Mouse (Mus musculus): Measurements from ENCODE around the gene Washc4. TPM values are rescaled to one million over a fixed set of nuclear protein-coding genes. Genes with fewer than 3 reads are reported as not detected.

The Washc4 gene
- polyA plus RNA-seq, 1 experiment from 2014 or later, result 36.5 TPM

DNA sequence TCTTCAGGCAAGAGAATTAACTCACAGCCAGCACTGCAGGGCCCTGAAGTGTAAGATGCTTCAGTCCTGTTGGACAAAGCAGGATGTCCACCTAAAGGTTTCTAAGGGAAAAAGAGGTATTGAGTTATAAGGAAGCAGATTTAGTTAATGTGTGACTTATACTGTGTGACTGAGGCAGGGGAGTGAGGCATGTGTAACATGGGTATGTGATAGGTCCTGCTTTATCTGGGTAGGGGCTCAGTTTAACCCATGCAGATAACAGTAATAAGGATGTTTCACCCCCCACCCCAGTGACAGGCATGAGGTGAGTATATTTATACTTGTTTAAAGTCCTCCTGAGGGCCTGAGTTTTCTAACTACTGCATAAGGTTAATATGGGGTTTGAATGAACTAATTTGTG lies 19.5 kb downstream of the Washc4 start:
- DNase-seq (ENCODE audit: low spot score) (no peak), ATAC-seq (replicated peaks; ENCODE audit: low FRiP score) (no peak)
- H3K36me3 ChIP-seq (ENCODE audit: control insufficient read depth, insufficient read depth, low read length), result peaks cover under 1% of the 10 kb centered on the region; the same call in 1 of the 2 replicates
- no peak overlapping the region for H3K4me2 ChIP-seq (ENCODE audit: low read depth, low read length, severe bottlenecking)
- H3K9ac ChIP-seq (ENCODE audit: low read length), result no peak overlapping the region
- no peak overlapping the region for H3K4me3 ChIP-seq (ENCODE audit: low read depth, low read length)
- no peaks in the 10 kb centered on the region for H3K27me3 ChIP-seq (ENCODE audit: control insufficient read depth, insufficient read depth, low read length)
- no peak overlapping the region for H3K27ac ChIP-seq (ENCODE audit: low read depth, low read length)
- H3K9me3 ChIP-seq (ENCODE audit: control insufficient read depth, low read length), result no peaks in the 10 kb centered on the region
- no peaks in the 10 kb centered on the region for H3K4me1 ChIP-seq (replicated peaks; ENCODE audit: control insufficient read depth, insufficient read depth, low read length)

DNA sequence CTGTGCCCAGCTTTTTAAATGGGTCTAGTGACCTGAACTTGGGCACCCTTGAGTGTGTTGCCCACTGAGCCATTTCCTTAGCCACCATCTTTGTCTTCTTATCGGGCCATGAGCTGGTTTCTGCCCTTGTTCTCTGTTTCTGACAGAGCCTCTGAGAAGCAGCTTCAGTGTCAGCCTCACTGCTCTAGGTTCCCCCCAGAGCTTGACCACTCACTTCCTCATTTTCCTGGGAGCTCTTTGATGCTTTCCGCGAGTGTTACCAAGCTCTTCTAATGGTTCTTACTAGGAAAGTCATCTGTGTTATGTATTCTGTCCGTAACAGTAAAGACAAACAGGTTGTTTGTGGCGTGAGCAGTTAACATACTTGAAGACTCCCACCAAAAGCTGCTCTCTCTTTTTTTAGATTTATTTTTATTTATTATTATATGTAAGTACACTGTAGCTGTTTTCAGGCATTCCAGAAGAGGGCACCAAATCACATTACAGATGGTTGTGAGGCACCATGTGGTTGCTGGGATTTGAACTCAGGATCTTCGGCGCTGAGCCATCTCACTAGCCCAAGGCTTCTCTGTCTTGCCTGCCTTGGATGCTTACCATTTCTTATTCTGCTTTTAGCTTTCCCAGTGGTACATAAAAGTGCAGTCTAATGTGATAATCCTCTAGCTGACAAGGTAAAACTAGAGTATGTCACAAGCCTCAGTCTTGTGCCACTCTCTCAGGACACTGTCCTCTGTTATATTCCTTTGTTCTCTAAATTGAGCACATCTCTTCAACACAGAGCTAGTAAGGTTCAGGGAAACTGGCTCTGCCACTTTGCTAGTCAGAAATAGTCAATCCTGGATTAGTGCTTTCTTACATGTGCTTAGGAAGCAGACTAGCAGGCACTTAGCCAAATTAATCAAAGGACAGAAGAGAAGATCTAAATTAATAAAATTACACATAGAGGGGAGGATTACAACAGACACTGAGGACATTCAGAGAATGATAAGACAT lies 22.2 kb downstream of the Washc4 start:
- Histone ChIP-seq H3K4me1 (replicated peaks; ENCODE audit: control insufficient read depth, insufficient read depth, low read length) (no peaks in the 10 kb centered on the region), H3K4me3 (ENCODE audit: low read depth, low read length) (no peak overlapping the region), H3K27me3 (ENCODE audit: control insufficient read depth, insufficient read depth, low read length) (no peaks in the 10 kb centered on the region), H3K9me3 (ENCODE audit: control insufficient read depth, low read length) (no peaks in the 10 kb centered on the region), H3K4me2 (ENCODE audit: low read depth, low read length, severe bottlenecking) (no peak overlapping the region), H3K9ac (ENCODE audit: low read length) (no peak overlapping the region), H3K36me3 (ENCODE audit: control insufficient read depth, insufficient read depth, low read length) (no peaks in the 10 kb centered on the region; the same call in 1 of the 2 replicates), H3K27ac (ENCODE audit: low read depth, low read length) (no peak overlapping the region)
- DNase-seq (ENCODE audit: low spot score), result no peak
- no peak for ATAC-seq (replicated peaks; ENCODE audit: low FRiP score)
- 95% methylated on average over 7 of the region's 7 CpGs for WGBS

- H3K36me3 ChIP-seq (ENCODE audit: control insufficient read depth, insufficient read depth, low read length), result peaks cover 18% of the 10 kb centered on the region; the same call in 1 of the 2 replicates
- 87% methylated on average over 6 of the region's 6 CpGs for WGBS
Measured at GRCm38 (mm10) chr10:83590801-83591200, 47.2 kb downstream of the Washc4 start.

GRCm38 (mm10) chr10:83592616-83593015 lies 49.1 kb downstream of the Washc4 start:
- H3K9me3 ChIP-seq (ENCODE audit: control insufficient read depth, low read length), result no peaks in the 10 kb centered on the region
- no peak for ATAC-seq (replicated peaks; ENCODE audit: low FRiP score)
- H3K27ac ChIP-seq (ENCODE audit: low read depth, low read length), result no peak overlapping the region
- H3K36me3 ChIP-seq (ENCODE audit: control insufficient read depth, insufficient read depth, low read length), result peaks cover 13% of the 10 kb centered on the region; the same call in 1 of the 2 replicates
- H3K27me3 ChIP-seq (ENCODE audit: control insufficient read depth, insufficient read depth, low read length), result no peaks in the 10 kb centered on the region
- 90% methylated on average over 7 of the region's 7 CpGs for WGBS
- no peak overlapping the region for H3K9ac ChIP-seq (ENCODE audit: low read length)
- H3K4me3 ChIP-seq (ENCODE audit: low read depth, low read length), result no peak overlapping the region
- DNase-seq (ENCODE audit: low spot score), result no peak
- H3K4me2 ChIP-seq (ENCODE audit: low read depth, low read length, severe bottlenecking), result no peak overlapping the region
- H3K4me1 ChIP-seq (replicated peaks; ENCODE audit: control insufficient read depth, insufficient read depth, low read length), result no peaks in the 10 kb centered on the region

More at GRCm38 (mm10) chr10:83590801-83591200, 47.2 kb downstream of the Washc4 start:
- DNase-seq (ENCODE audit: low spot score), result no peak
- no peaks in the 10 kb centered on the region for H3K4me1 ChIP-seq (replicated peaks; ENCODE audit: control insufficient read depth, insufficient read depth, low read length)
- H3K27ac ChIP-seq (ENCODE audit: low read depth, low read length), result no peak overlapping the region
- no peak overlapping the region for H3K9ac ChIP-seq (ENCODE audit: low read length)
- no peaks in the 10 kb centered on the region for H3K27me3 ChIP-seq (ENCODE audit: control insufficient read depth, insufficient read depth, low read length)
- no peak overlapping the region for H3K4me2 ChIP-seq (ENCODE audit: low read depth, low read length, severe bottlenecking)
- no peak overlapping the region for H3K4me3 ChIP-seq (ENCODE audit: low read depth, low read length)
- H3K9me3 ChIP-seq (ENCODE audit: control insufficient read depth, low read length), result no peaks in the 10 kb centered on the region
- no peak for ATAC-seq (replicated peaks; ENCODE audit: low FRiP score)

GRCm38 (mm10) chr10:83594526-83594925 lies 51.0 kb downstream of the Washc4 start:
- Histone ChIP-seq H3K4me1 (replicated peaks; ENCODE audit: control insufficient read depth, insufficient read depth, low read length) (no peaks in the 10 kb centered on the region), H3K4me2 (ENCODE audit: low read depth, low read length, severe bottlenecking) (no peak overlapping the region), H3K9ac (ENCODE audit: low read length) (no peak overlapping the region), H3K36me3 (ENCODE audit: control insufficient read depth, insufficient read depth, low read length) (peaks cover 12% of the 10 kb centered on the region; the same call in 1 of the 2 replicates), H3K27me3 (ENCODE audit: control insufficient read depth, insufficient read depth, low read length) (no peaks in the 10 kb centered on the region), H3K9me3 (ENCODE audit: control insufficient read depth, low read length) (no peaks in the 10 kb centered on the region), H3K4me3 (ENCODE audit: low read depth, low read length) (no peak overlapping the region), H3K27ac (ENCODE audit: low read depth, low read length) (no peak overlapping the region)
- no peak for DNase-seq (ENCODE audit: low spot score)
- 91% methylated on average over 5 of the region's 5 CpGs for WGBS
- no peak for ATAC-seq (replicated peaks; ENCODE audit: low FRiP score)

GRCm38 (mm10) chr10:83600650-83601049 lies 57.1 kb downstream of the Washc4 start:
- 92% methylated on average over 11 of the region's 11 CpGs for WGBS
- H3K9me3 ChIP-seq (ENCODE audit: control insufficient read depth, low read length), result no peaks in the 10 kb centered on the region
- no peak for ATAC-seq (replicated peaks; ENCODE audit: low FRiP score)
- H3K27ac ChIP-seq (ENCODE audit: low read depth, low read length), result no peak overlapping the region
- no peak for DNase-seq (ENCODE audit: low spot score)
- H3K4me2 ChIP-seq (ENCODE audit: low read depth, low read length, severe bottlenecking), result no peak overlapping the region
- H3K4me3 ChIP-seq (ENCODE audit: low read depth, low read length), result no peak overlapping the region
- no peaks in the 10 kb centered on the region for H3K4me1 ChIP-seq (replicated peaks; ENCODE audit: control insufficient read depth, insufficient read depth, low read length)
- H3K27me3 ChIP-seq (ENCODE audit: control insufficient read depth, insufficient read depth, low read length), result no peaks in the 10 kb centered on the region
- no peak overlapping the region for H3K9ac ChIP-seq (ENCODE audit: low read length)
- H3K36me3 ChIP-seq (ENCODE audit: control insufficient read depth, insufficient read depth, low read length), result no peaks in the 10 kb centered on the region; the same call in 1 of the 2 replicates

DNA sequence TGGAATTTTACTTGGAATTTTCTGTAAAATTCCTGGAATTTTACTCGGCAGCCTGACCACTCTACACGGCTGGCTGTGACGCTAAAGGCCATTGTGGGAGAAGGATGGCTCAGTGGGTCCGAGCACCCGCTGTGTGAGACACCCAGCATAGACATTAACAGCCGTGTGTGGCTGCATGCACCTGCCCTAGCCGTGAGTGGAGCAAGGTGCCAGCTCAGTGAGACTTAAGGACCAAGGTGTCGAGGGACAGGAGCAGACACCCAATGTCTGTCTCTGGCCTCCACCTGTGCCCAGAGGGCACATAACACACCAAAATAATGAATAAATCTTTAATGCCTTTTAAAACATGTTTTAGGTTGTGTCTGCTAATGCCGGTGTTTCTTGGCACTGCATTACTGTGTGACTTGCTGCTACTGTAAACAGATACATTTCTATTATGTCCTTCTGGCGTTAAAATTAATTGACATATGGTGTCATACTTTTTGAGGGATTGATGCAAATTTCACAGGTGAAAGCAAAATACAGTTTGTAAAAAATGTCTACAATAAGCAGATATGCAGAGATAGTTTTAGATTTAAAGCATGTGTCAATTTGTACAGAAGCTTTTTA lies 60.5 kb downstream of the Washc4 start:
- Histone ChIP-seq H3K4me3 (ENCODE audit: low read depth, low read length) (no peak overlapping the region), H3K4me2 (ENCODE audit: low read depth, low read length, severe bottlenecking) (no peak overlapping the region), H3K27me3 (ENCODE audit: control insufficient read depth, insufficient read depth, low read length) (no peaks in the 10 kb centered on the region), H3K27ac (ENCODE audit: low read depth, low read length) (no peak overlapping the region), H3K4me1 (replicated peaks; ENCODE audit: control insufficient read depth, insufficient read depth, low read length) (no peaks in the 10 kb centered on the region), H3K9me3 (ENCODE audit: control insufficient read depth, low read length) (no peaks in the 10 kb centered on the region), H3K9ac (ENCODE audit: low read length) (no peak overlapping the region), H3K36me3 (ENCODE audit: control insufficient read depth, insufficient read depth, low read length) (no peaks in the 10 kb centered on the region; the same call in 1 of the 2 replicates)
- DNase-seq (ENCODE audit: low spot score) (no peak), ATAC-seq (replicated peaks; ENCODE audit: low FRiP score) (no peak)
- WGBS, result 97% methylated on average over 10 of the region's 10 CpGs

DNA sequence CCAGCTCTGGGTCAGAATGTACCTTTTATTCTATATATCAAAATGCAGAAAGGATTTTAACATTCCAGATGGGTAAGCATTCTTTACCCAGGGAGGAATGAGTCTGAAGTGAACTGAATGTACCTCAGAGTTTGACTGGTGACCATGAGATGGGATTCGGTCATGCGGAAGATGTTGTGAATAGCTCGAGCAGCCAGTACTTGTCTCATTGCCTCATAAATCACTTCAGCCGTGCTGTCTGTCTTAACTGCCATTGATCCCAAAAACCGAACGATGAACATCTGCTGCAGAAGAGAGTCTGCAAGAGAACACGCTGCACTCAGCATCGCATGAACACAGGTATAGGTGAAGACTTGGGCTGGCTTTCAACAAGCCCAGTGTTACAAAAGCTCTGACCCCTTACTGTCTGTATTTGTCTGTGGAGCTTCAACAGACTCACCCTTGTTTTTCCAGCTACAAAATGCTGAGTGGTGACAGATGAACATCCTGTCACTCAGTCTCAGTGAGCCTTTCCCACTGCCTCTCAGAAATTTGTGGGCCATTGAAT lies 62.2 kb downstream of the Washc4 start:
- 56% methylated on average over 8 of the region's 8 CpGs for WGBS
- Histone ChIP-seq H3K36me3 (ENCODE audit: control insufficient read depth, insufficient read depth, low read length) (no peaks in the 10 kb centered on the region; the same call in 1 of the 2 replicates), H3K9ac (ENCODE audit: low read length) (no peak overlapping the region)

More for the DNA sequence above, 62.2 kb downstream of the Washc4 start:
- ATAC-seq (replicated peaks; ENCODE audit: low FRiP score) (0 out of 2 replicates have a peak, but pooled peaks have one; percentile 12), DNase-seq (ENCODE audit: low spot score) (no peak)
- Histone ChIP-seq H3K4me1 (replicated peaks; ENCODE audit: control insufficient read depth, insufficient read depth, low read length) (no peaks in the 10 kb centered on the region), H3K4me3 (ENCODE audit: low read depth, low read length) (no peak overlapping the region), H3K4me2 (ENCODE audit: low read depth, low read length, severe bottlenecking) (no peak overlapping the region), H3K9me3 (ENCODE audit: control insufficient read depth, low read length) (no peaks in the 10 kb centered on the region), H3K27me3 (ENCODE audit: control insufficient read depth, insufficient read depth, low read length) (no peaks in the 10 kb centered on the region), H3K27ac (ENCODE audit: low read depth, low read length) (no peak overlapping the region)

All from forebrain, embryonic 11.5 days (tissue).